Mouse (Mus musculus): Measurements from ENCODE around the gene Rbm20.

The Rbm20 gene

GRCm38 (mm10) chr19:53745354-53745753, 68.2 kb downstream of the Rbm20 start:
- Histone ChIP-seq H3K4me1 (replicated peaks; ENCODE audit: low read depth, low read length) (peaks cover 17% of the 10 kb centered on the region), H3K9me3 (ENCODE audit: low read length) (no peaks in the 10 kb centered on the region), H3K36me3 (ENCODE audit: insufficient read depth, low read length) (no peaks in the 10 kb centered on the region), H3K4me3 (replicated peaks; ENCODE audit: low read length) (no peak overlapping the region), H3K27me3 (ENCODE audit: insufficient read depth, low read length) (peaks cover 3% of the 10 kb centered on the region)
- TF ChIP-seq POU5F1 (IDR thresholded peaks at IDR 0.05; ENCODE audit: borderline replicate concordance, low read length), result no peak
- TF ChIP-seq CTCF (conservative IDR thresholded peaks at IDR 0.05; ENCODE audit: low read length), result no peak
- TF ChIP-seq NANOG (IDR thresholded peaks at IDR 0.05; ENCODE audit: borderline replicate concordance, low read length), result no peak

DNA sequence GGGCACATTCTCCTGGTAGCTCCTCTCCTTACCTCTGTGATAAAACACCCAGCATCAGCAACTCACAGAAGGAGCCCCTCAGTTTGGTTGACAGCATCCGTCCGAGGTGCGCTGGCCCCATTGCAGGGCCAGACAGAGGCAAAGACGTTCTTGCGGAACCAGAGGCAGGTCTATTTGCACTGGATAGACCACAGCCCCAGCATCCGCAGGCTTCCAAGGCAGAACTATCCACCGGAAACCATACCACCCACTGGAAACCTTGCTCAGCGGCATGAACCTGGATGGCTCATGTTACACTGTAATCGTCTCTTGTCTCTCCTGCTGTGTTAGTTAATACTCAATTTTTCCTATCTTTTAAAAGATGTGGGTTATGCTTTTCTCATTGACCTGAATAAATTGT, 69.0 kb downstream of the Rbm20 start:
- Histone ChIP-seq H3K27me3 (ENCODE audit: insufficient read depth, low read length) (peaks cover 8% of the 10 kb centered on the region), H3K36me3 (ENCODE audit: insufficient read depth, low read length) (no peaks in the 10 kb centered on the region), H3K4me3 (replicated peaks; ENCODE audit: low read length) (no peak overlapping the region), H3K4me1 (replicated peaks; ENCODE audit: low read depth, low read length) (peaks cover 11% of the 10 kb centered on the region), H3K9me3 (ENCODE audit: low read length) (no peaks in the 10 kb centered on the region)
- TF ChIP-seq POU5F1 (IDR thresholded peaks at IDR 0.05; ENCODE audit: borderline replicate concordance, low read length) (no peak), NANOG (IDR thresholded peaks at IDR 0.05; ENCODE audit: borderline replicate concordance, low read length) (no peak), CTCF (conservative IDR thresholded peaks at IDR 0.05; ENCODE audit: low read length) (no peak)

- peaks cover 26% of the 10 kb centered on the region for H3K4me1 ChIP-seq (replicated peaks; ENCODE audit: low read depth, low read length)
- peaks cover 17% of the 10 kb centered on the region for H3K27me3 ChIP-seq (ENCODE audit: insufficient read depth, low read length)
- H3K36me3 ChIP-seq (ENCODE audit: insufficient read depth, low read length), result no peaks in the 10 kb centered on the region
- H3K4me3 ChIP-seq (replicated peaks; ENCODE audit: low read length), result peak overlapping the region; percentile 39; the same call in 1 of the 2 replicates
- no peaks in the 10 kb centered on the region for H3K9me3 ChIP-seq (ENCODE audit: low read length)
- no peak for TF ChIP-seq NANOG (IDR thresholded peaks at IDR 0.05; ENCODE audit: borderline replicate concordance, low read length)
- no peak for TF ChIP-seq CTCF (conservative IDR thresholded peaks at IDR 0.05; ENCODE audit: low read length)
- TF ChIP-seq POU5F1 (IDR thresholded peaks at IDR 0.05; ENCODE audit: borderline replicate concordance, low read length), result no peak
Observed at GRCm38 (mm10) chr19:53748236-53748775, 71.2 kb downstream of the Rbm20 start.

GRCm38 (mm10) chr19:53749326-53749725, 72.2 kb downstream of the Rbm20 start:
- Histone ChIP-seq H3K4me1 (replicated peaks; ENCODE audit: low read depth, low read length) (peaks cover 26% of the 10 kb centered on the region), H3K9me3 (ENCODE audit: low read length) (no peaks in the 10 kb centered on the region), H3K27me3 (ENCODE audit: insufficient read depth, low read length) (peaks cover 17% of the 10 kb centered on the region), H3K36me3 (ENCODE audit: insufficient read depth, low read length) (no peaks in the 10 kb centered on the region), H3K4me3 (replicated peaks; ENCODE audit: low read length) (no peak overlapping the region)
- TF ChIP-seq POU5F1 (IDR thresholded peaks at IDR 0.05; ENCODE audit: borderline replicate concordance, low read length) (no peak), NANOG (IDR thresholded peaks at IDR 0.05; ENCODE audit: borderline replicate concordance, low read length) (no peak), CTCF (conservative IDR thresholded peaks at IDR 0.05; ENCODE audit: low read length) (peak; percentile 38)

DNA sequence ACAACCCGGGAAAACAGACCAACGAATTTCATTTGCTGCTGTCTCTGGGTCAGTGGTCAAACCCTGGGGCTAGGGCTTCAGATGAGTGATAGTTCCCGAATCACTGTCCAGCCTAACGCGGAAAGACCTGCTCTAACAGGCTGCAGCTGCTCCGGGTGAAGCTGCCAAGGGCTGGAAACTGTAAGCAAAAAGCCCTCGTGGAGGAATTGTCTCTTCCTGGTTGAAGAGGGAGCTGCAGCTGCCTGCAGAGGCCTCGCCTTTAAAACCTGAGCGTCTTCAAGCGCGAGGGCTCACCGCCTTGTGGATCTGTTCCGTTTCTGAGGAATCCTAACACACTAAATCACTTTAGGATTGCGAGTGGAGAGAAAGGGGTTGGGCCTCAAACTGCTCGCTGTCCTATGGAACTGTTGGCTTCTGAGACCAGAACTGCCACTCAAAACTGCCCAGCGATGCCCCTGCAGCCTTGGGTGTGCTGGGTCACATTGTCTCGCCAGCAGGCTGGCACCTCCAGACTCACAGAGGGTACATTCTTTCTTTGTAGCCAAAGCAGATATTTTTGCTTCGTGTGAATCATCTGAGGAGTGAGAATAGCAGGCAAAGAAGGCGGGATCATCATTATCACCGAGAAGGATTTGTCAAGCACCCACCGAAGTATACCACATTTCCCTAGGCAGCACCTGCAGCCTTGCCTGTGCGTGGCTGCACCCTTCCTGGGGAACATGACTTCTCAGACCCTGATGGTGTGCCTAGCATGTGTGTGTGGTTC, 74.5 kb downstream of the Rbm20 start:
- Histone ChIP-seq H3K4me3 (replicated peaks; ENCODE audit: low read length) (peak overlapping the region; percentile 39), H3K27me3 (ENCODE audit: insufficient read depth, low read length) (peaks cover 17% of the 10 kb centered on the region), H3K9me3 (ENCODE audit: low read length) (peaks cover 4% of the 10 kb centered on the region), H3K36me3 (ENCODE audit: insufficient read depth, low read length) (no peaks in the 10 kb centered on the region), H3K4me1 (replicated peaks; ENCODE audit: low read depth, low read length) (peaks cover 29% of the 10 kb centered on the region)
- no peak for TF ChIP-seq NANOG (IDR thresholded peaks at IDR 0.05; ENCODE audit: borderline replicate concordance, low read length)

DNA sequence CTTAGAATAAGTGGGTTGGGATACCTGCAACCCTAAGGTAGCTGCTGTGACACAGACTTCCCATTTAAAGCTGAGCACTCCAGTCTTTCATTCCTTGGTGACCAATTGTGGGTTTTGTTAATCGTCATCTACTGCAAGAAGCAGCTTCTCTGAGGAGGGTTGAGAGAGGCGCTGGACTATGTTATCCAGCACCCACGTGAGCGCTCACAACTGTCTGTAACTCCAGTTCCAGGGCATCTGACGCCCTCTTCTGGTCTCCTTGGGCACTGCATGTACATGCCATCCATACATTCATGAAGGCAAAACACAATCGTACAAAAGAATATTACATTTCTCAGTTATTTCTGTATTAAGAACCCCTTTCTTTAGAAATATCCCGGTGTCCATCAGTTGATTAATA, 75.9 kb downstream of the Rbm20 start:
- peaks cover 17% of the 10 kb centered on the region for H3K27me3 ChIP-seq (ENCODE audit: insufficient read depth, low read length)
- H3K4me1 ChIP-seq (replicated peaks; ENCODE audit: low read depth, low read length), result peaks cover 25% of the 10 kb centered on the region
- H3K36me3 ChIP-seq (ENCODE audit: insufficient read depth, low read length), result no peaks in the 10 kb centered on the region
- H3K9me3 ChIP-seq (ENCODE audit: low read length), result peaks cover 7% of the 10 kb centered on the region
- no peak overlapping the region for H3K4me3 ChIP-seq (replicated peaks; ENCODE audit: low read length)
- peak; percentile 79 for TF ChIP-seq CTCF (conservative IDR thresholded peaks at IDR 0.05; ENCODE audit: low read length)
- no peak for TF ChIP-seq NANOG (IDR thresholded peaks at IDR 0.05; ENCODE audit: borderline replicate concordance, low read length)
- no peak for TF ChIP-seq POU5F1 (IDR thresholded peaks at IDR 0.05; ENCODE audit: borderline replicate concordance, low read length)

- H3K27me3 ChIP-seq (ENCODE audit: insufficient read depth, low read length), result peaks cover 17% of the 10 kb centered on the region
- H3K4me3 ChIP-seq (replicated peaks; ENCODE audit: low read length), result no peak overlapping the region
- no peaks in the 10 kb centered on the region for H3K36me3 ChIP-seq (ENCODE audit: insufficient read depth, low read length)
- peaks cover 19% of the 10 kb centered on the region for H3K4me1 ChIP-seq (replicated peaks; ENCODE audit: low read depth, low read length)
- peaks cover 7% of the 10 kb centered on the region for H3K9me3 ChIP-seq (ENCODE audit: low read length)
- TF ChIP-seq NANOG (IDR thresholded peaks at IDR 0.05; ENCODE audit: borderline replicate concordance, low read length) (no peak), CTCF (conservative IDR thresholded peaks at IDR 0.05; ENCODE audit: low read length) (no peak), POU5F1 (IDR thresholded peaks at IDR 0.05; ENCODE audit: borderline replicate concordance, low read length) (no peak)
Observed at GRCm38 (mm10) chr19:53754421-53754830, 77.3 kb downstream of the Rbm20 start.

GRCm38 (mm10) chr19:53755346-53755745, 78.2 kb downstream of the Rbm20 start:
- H3K4me3 ChIP-seq (replicated peaks; ENCODE audit: low read length), result no peak overlapping the region
- no peaks in the 10 kb centered on the region for H3K36me3 ChIP-seq (ENCODE audit: insufficient read depth, low read length)
- H3K27me3 ChIP-seq (ENCODE audit: insufficient read depth, low read length), result peaks cover 14% of the 10 kb centered on the region
- peaks cover 19% of the 10 kb centered on the region for H3K4me1 ChIP-seq (replicated peaks; ENCODE audit: low read depth, low read length)
- TF ChIP-seq NANOG (IDR thresholded peaks at IDR 0.05; ENCODE audit: borderline replicate concordance, low read length), result no peak
- H3K9me3 ChIP-seq (ENCODE audit: low read length), result peaks cover 7% of the 10 kb centered on the region
